Mouse (Mus musculus): ENCODE results near the gene Fndc3b. TPM values are rescaled to one million over a fixed set of nuclear protein-coding genes. Genes with fewer than 3 reads are reported as not detected.
A peak's percentile ranks its signal among the peaks of the same experiment; 100 is the strongest.

The Fndc3b gene
- polyA plus RNA-seq, 1 experiment, result 130 TPM

- no peak for TF ChIP-seq CTCF (IDR thresholded peaks at IDR 0.05; ENCODE audit: borderline replicate concordance, insufficient read depth, low read length)
- TF ChIP-seq POLR2A (IDR thresholded peaks at IDR 0.05; ENCODE audit: low read depth, low read length), result no peak
These were observed 27.7 kb downstream of the Fndc3b start for GRCm38 (mm10) chr3:27683374-27683773.

DNA sequence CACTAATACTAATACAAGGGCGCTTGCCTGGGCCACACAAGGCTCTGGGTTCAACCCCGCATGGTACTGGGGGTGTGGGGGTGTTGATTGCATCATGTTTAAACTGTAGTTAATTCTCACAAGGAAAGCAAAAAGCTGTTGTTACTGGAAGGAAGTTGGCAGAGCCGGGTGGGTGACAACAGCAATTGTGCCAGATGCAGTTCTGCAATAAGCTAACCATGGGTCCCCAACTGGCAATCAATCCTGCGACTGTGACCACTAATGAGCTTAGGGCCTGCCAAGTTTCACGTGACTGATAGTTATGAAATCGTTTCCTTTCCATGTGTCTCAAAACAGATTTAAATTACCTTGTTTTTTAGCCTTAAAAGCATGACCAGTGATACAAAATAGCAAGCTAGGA, 33.5 kb downstream of the Fndc3b start:
- TF ChIP-seq POLR2A (IDR thresholded peaks at IDR 0.05; ENCODE audit: low read depth, low read length), result no peak
- no peak for TF ChIP-seq CTCF (IDR thresholded peaks at IDR 0.05; ENCODE audit: borderline replicate concordance, insufficient read depth, low read length)
- 0 out of 2 replicates have a peak overlapping the region, but pooled peaks have one; percentile 4 for H3K27ac ChIP-seq (ENCODE audit: insufficient read depth, low read length)
- H3K4me3 ChIP-seq (ENCODE audit: insufficient read depth, low read length), result no peak overlapping the region
- peaks cover 21% of the 10 kb centered on the region for H3K4me1 ChIP-seq (ENCODE audit: control insufficient read depth, insufficient read depth, low read length)

More at GRCm38 (mm10) chr3:27683374-27683773, 27.7 kb downstream of the Fndc3b start:
- H3K4me3 ChIP-seq (ENCODE audit: insufficient read depth, low read length), result no peak overlapping the region
- peaks cover 10% of the 10 kb centered on the region for H3K4me1 ChIP-seq (ENCODE audit: control insufficient read depth, insufficient read depth, low read length)
- no peak overlapping the region for H3K27ac ChIP-seq (ENCODE audit: insufficient read depth, low read length)

- TF ChIP-seq CTCF (IDR thresholded peaks at IDR 0.05; ENCODE audit: borderline replicate concordance, insufficient read depth, low read length) (no peak), POLR2A (IDR thresholded peaks at IDR 0.05; ENCODE audit: low read depth, low read length) (no peak)
- Histone ChIP-seq H3K27ac (ENCODE audit: insufficient read depth, low read length) (no peak overlapping the region), H3K4me3 (ENCODE audit: insufficient read depth, low read length) (no peak overlapping the region), H3K4me1 (ENCODE audit: control insufficient read depth, insufficient read depth, low read length) (peaks cover 37% of the 10 kb centered on the region)
These were observed 37.4 kb downstream of the Fndc3b start for GRCm38 (mm10) chr3:27673660-27674059.

GRCm38 (mm10) chr3:27670416-27670815, 40.7 kb downstream of the Fndc3b start:
- Histone ChIP-seq H3K27ac (ENCODE audit: insufficient read depth, low read length) (peak overlapping the region; percentile 43), H3K4me3 (ENCODE audit: insufficient read depth, low read length) (no peak overlapping the region), H3K4me1 (ENCODE audit: control insufficient read depth, insufficient read depth, low read length) (peaks cover 42% of the 10 kb centered on the region)
- no peak for TF ChIP-seq CTCF (IDR thresholded peaks at IDR 0.05; ENCODE audit: borderline replicate concordance, insufficient read depth, low read length)
- TF ChIP-seq POLR2A (IDR thresholded peaks at IDR 0.05; ENCODE audit: low read depth, low read length), result no peak

- Histone ChIP-seq H3K4me3 (ENCODE audit: insufficient read depth, low read length) (no peak overlapping the region), H3K27ac (ENCODE audit: insufficient read depth, low read length) (no peak overlapping the region), H3K4me1 (ENCODE audit: control insufficient read depth, insufficient read depth, low read length) (peaks cover 46% of the 10 kb centered on the region)
- TF ChIP-seq CTCF (IDR thresholded peaks at IDR 0.05; ENCODE audit: borderline replicate concordance, insufficient read depth, low read length) (no peak), POLR2A (IDR thresholded peaks at IDR 0.05; ENCODE audit: low read depth, low read length) (no peak)
These were observed 43.8 kb downstream of the Fndc3b start for GRCm38 (mm10) chr3:27667280-27667679.

- H3K27ac ChIP-seq (ENCODE audit: insufficient read depth, low read length), result peak overlapping the region; percentile 44; the same call in 1 of the 2 replicates
- peaks cover 33% of the 10 kb centered on the region for H3K4me1 ChIP-seq (ENCODE audit: control insufficient read depth, insufficient read depth, low read length)
- no peak for TF ChIP-seq CTCF (IDR thresholded peaks at IDR 0.05; ENCODE audit: borderline replicate concordance, insufficient read depth, low read length)
- TF ChIP-seq POLR2A (IDR thresholded peaks at IDR 0.05; ENCODE audit: low read depth, low read length), result no peak
- no peak overlapping the region for H3K4me3 ChIP-seq (ENCODE audit: insufficient read depth, low read length)
These were observed 45.8 kb downstream of the Fndc3b start for GRCm38 (mm10) chr3:27665338-27665737.

- H3K4me3 ChIP-seq (ENCODE audit: insufficient read depth, low read length), result no peak overlapping the region
- no peak for TF ChIP-seq POLR2A (IDR thresholded peaks at IDR 0.05; ENCODE audit: low read depth, low read length)
- no peak for TF ChIP-seq CTCF (IDR thresholded peaks at IDR 0.05; ENCODE audit: borderline replicate concordance, insufficient read depth, low read length)
- H3K4me1 ChIP-seq (ENCODE audit: control insufficient read depth, insufficient read depth, low read length), result peaks cover 22% of the 10 kb centered on the region
- H3K27ac ChIP-seq (ENCODE audit: insufficient read depth, low read length), result peak overlapping the region; percentile 23; the same call in 1 of the 2 replicates
These were observed 47.9 kb downstream of the Fndc3b start for GRCm38 (mm10) chr3:27663221-27663620.

- H3K4me3 ChIP-seq (ENCODE audit: insufficient read depth, low read length), result no peak overlapping the region
- no peak for TF ChIP-seq POLR2A (IDR thresholded peaks at IDR 0.05; ENCODE audit: low read depth, low read length)
- peak overlapping the region; percentile 21; the same call in 1 of the 2 replicates for H3K27ac ChIP-seq (ENCODE audit: insufficient read depth, low read length)
- peaks cover 34% of the 10 kb centered on the region for H3K4me1 ChIP-seq (ENCODE audit: control insufficient read depth, insufficient read depth, low read length)
These were observed 52.8 kb downstream of the Fndc3b start for GRCm38 (mm10) chr3:27658198-27658763.

DNA sequence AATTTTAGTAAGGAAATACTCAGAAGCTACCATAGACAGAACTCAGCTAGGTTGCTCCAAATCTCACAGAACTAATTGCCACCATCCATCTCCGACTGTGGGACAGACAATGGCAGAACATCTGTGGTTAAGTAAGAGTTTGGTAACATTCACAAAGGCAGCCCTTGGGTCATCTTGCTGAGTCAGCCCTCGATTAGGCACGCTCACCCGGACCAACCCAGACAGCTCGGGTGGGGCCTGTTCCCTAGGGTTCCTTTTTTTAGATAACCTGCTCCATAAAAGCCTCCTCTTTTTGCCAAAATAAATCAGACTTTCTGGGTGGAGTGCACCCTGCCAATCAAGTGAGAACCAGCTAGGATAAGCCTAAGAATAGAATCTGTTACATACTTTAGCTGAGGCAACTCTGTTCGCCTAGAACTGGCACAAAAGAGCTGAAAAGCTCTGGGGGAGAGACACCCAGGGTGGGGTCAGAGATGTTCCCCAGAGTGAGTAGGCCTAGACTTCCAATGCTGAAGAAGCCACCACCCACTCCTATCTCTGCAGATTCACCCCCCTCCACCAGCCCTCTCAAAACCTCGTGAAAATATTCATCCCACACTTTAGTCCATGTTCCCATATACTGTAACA, 54.2 kb downstream of the Fndc3b start:
- H3K4me1 ChIP-seq (ENCODE audit: control insufficient read depth, insufficient read depth, low read length), result peaks cover 35% of the 10 kb centered on the region
- H3K27ac ChIP-seq (ENCODE audit: insufficient read depth, low read length), result peak overlapping the region; percentile 87

GRCm38 (mm10) chr3:27655673-27656072, 55.4 kb downstream of the Fndc3b start:
- Histone ChIP-seq H3K4me3 (ENCODE audit: insufficient read depth, low read length) (no peak overlapping the region), H3K4me1 (ENCODE audit: control insufficient read depth, insufficient read depth, low read length) (peaks cover 43% of the 10 kb centered on the region), H3K27ac (ENCODE audit: insufficient read depth, low read length) (peak overlapping the region; percentile 7)
- TF ChIP-seq CTCF (IDR thresholded peaks at IDR 0.05; ENCODE audit: borderline replicate concordance, insufficient read depth, low read length), result no peak
- TF ChIP-seq POLR2A (IDR thresholded peaks at IDR 0.05; ENCODE audit: low read depth, low read length), result no peak

More for the DNA sequence above, 54.2 kb downstream of the Fndc3b start:
- TF ChIP-seq CTCF (IDR thresholded peaks at IDR 0.05; ENCODE audit: borderline replicate concordance, insufficient read depth, low read length) (no peak), POLR2A (IDR thresholded peaks at IDR 0.05; ENCODE audit: low read depth, low read length) (no peak)
- H3K4me3 ChIP-seq (ENCODE audit: insufficient read depth, low read length), result no peak overlapping the region

Measured in embryonic fibroblast, embryonic 13.5 days (primary cell).